Mouse (Mus musculus): Measurements from ENCODE around the gene B3galt4.

- TF ChIP-seq TAL1 (conservative IDR thresholded peaks at IDR 0.05; ENCODE audit: low read depth, low read length) (no peak), CTCF (IDR thresholded peaks at IDR 0.05; ENCODE audit: low read depth, low read length) (no peak), GATA2 (IDR thresholded peaks at IDR 0.05; ENCODE audit: borderline replicate concordance, low read depth, low read length) (no peak), GATA1 (IDR thresholded peaks at IDR 0.05; ENCODE audit: borderline replicate concordance, low read length) (no peak)
Observed at GRCm38 (mm10) chr17:33950131-33950625, 1.1 kb downstream of the B3galt4 start.

All from G1E (cell line).